Mouse (Mus musculus) thymus, adult 2 months (tissue): ENCODE data around the gene Tada2b.

Experiments used
- CTCF ChIP-seq: fragments of 200-500 bp; IDR thresholded peaks from 2 replicates; pipeline ENCODE4 v1.5.1; 2012; ENCODE audit warnings: mild to moderate bottlenecking, control low read depth, low read length, moderate library complexity, borderline replicate concordance; ENCODE audit not compliant: control insufficient read depth, poor library complexity, insufficient read depth; ENCODE audit errors: extremely low read depth
- POLR2A ChIP-seq: fragments of 200-500 bp; IDR thresholded peaks from 2 replicates; pipeline ENCODE4 v1.6.1; 2012; ENCODE audit warnings: mild to moderate bottlenecking, low read length, control low read depth, moderate library complexity; ENCODE audit not compliant: control insufficient read depth, poor library complexity, insufficient read depth; ENCODE audit errors: extremely low read depth

DNA sequence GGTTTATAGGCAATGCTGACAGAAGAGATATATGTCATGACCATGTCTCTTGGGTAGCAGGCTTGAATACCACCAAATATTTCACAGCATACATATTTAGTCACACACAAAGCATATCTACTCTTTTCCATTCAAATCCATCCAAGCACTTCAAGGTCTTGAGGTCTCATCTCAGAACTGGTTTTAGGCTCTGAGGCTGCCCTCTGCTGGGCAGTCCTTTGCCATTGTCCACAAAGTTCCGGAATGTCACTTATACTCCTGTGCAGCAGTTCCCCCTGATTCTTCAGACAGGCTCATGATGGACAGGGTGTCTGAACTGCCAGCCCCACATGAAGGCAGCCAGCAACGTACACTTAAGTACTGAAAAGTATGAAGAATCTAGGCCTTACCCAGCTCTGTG lies 5.1 kb upstream of the Tada2b start:
- TF ChIP-seq CTCF (no peak), POLR2A (no peak)
